Mouse (Mus musculus) midbrain, embryonic 10.5 days (tissue): Measurements from ENCODE around the gene Plod1. TPM values are rescaled to one million over a fixed set of nuclear protein-coding genes. Genes with fewer than 3 reads are reported as not detected.
A peak's percentile ranks its signal among the peaks of the same experiment; 100 is the strongest.

Experiments
- DNase-seq: peaks from one replicate; pipeline ENCODE4 v3.0.0-alpha.2; 2017; ENCODE audit warnings: low spot score
- H3K27ac ChIP-seq: fragments of 300-500 bp; sonication (generic); replicated peaks from 2 replicates; pipeline ENCODE4 v1.5.1; 2016; ENCODE audit warnings: mild to moderate bottlenecking
- H3K27me3 ChIP-seq: fragments of 300-500 bp; sonication (generic); 2 replicates; pipeline ENCODE4 v1.6.1; 2016; ENCODE audit warnings: low read depth, mild to moderate bottlenecking; ENCODE audit not compliant: poor library complexity, severe bottlenecking
- H3K36me3 ChIP-seq: fragments of 300-500 bp; sonication (generic); 2 replicates; pipeline ENCODE4 v1.6.1; 2016; ENCODE audit warnings: mild to moderate bottlenecking, moderate library complexity
- H3K4me1 ChIP-seq: fragments of 300-500 bp; sonication (generic); 2 replicates; pipeline ENCODE4 v1.6.1; 2016
- H3K4me3 ChIP-seq: fragments of 300-500 bp; sonication (generic); 2 replicates; pipeline ENCODE4 v1.5.1; 2016; ENCODE audit warnings: mild to moderate bottlenecking, moderate library complexity
- H3K9me3 ChIP-seq: fragments of 300-500 bp; sonication (generic); replicated peaks from 2 replicates; pipeline ENCODE4 v1.6.1; 2016; ENCODE audit warnings: mild to moderate bottlenecking
- WGBS: fragments of 180-500 bp; shearing (Covaris S2); methylation state at CpG from one replicate; pipeline ENCODE4 v1.1.7; 2016; 5-methylcytosine and 5-hydroxymethylcytosine counted together
- polyA plus RNA-seq: library from polyadenylated mRNA; unstranded; fragments of >200 nt; fragmentation: Nextera tagmentation; extraction: Ambion mirVana; gene quantifications from 2 replicates; pipeline ENCODE4 v1.2.1, GENCODE M21; 2016

The Plod1 gene
- polyA plus RNA-seq, 1 experiment from 2014 or later, result 26.9 TPM

DNA sequence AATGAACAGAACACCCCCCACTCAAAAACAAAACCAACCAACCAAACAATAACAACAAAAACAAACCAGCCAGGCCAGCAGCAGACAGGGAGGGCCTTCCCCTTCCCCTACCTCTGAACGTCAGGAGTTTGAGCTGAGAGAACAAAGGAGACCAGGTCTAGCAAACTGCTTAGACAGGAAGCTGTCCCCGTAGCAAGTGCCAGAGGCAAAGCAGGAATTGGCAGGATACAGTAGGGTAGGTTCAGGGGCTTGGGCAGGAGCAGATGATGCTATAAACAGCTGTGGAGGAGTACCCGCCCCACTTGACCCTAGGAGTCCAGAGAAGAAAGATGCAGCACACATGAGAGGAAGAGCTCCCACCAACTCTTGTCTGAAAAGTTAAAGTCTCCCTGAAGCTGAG is 2.4 kb downstream of the Plod1 start:
- Histone ChIP-seq H3K36me3 (peaks cover 8% of the 10 kb centered on the region; the same call in 1 of the 2 replicates), H3K27me3 (peaks cover 11% of the 10 kb centered on the region; the same call in 1 of the 2 replicates), H3K4me3 (no peak overlapping the region), H3K9me3 (no peaks in the 10 kb centered on the region), H3K27ac (no peak overlapping the region), H3K4me1 (peaks cover 16% of the 10 kb centered on the region)
- DNase-seq, result no peak
- WGBS, result 55% methylated on average over 3 of the region's 3 CpGs

DNA sequence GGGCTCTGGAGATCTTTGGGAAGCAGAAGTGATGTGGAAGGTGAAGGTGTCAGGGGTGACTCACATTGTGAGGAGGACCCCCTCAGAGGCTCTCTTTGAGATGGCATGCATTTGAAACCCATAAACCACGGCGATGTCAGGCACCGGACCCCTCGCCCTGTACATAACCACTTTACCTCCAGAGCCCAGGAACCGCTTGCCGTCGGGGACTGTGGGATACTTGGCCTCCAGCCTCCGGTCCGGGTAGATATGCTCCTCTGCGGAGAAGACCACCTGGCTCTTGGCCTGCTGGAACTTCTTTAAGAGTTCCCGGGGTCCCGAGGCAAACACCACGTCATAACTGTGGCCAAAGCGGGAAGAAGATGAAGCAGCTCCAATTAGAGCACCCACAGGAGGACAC is 5.6 kb downstream of the Plod1 start:
- H3K4me1 ChIP-seq, result peaks cover 14% of the 10 kb centered on the region
- peaks cover 8% of the 10 kb centered on the region; the same call in 1 of the 2 replicates for H3K36me3 ChIP-seq
- no peaks in the 10 kb centered on the region for H3K9me3 ChIP-seq
- 94% methylated on average over 14 of the region's 14 CpGs for WGBS
- DNase-seq, result no peak
- no peak overlapping the region for H3K27ac ChIP-seq
- H3K4me3 ChIP-seq, result no peak overlapping the region
- no peaks in the 10 kb centered on the region for H3K27me3 ChIP-seq

DNA sequence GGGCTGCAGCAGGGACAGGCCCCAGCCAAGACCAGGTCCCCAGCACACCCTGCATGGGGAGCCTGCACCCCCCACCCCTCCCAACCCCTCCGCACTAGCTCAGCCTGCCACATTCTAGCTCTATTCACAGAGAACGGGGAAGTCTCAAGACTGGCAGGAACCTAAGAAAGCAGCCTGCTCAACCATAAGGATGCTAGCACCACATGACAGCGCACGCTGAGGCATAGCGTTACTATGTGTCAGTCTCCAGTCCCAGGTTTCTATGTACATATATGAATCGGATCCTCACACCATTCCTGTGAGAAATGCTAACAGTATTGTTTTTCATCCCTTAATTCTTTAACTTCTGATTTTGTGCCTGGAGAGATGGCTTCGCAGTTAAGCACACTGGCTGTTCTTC is 8.0 kb downstream of the Plod1 start:
- WGBS, result 63% methylated on average over 7 of the region's 7 CpGs
- no peaks in the 10 kb centered on the region for H3K9me3 ChIP-seq
- H3K4me3 ChIP-seq, result peak overlapping the region; percentile 21
- no peak for DNase-seq
- peaks cover 19% of the 10 kb centered on the region for H3K36me3 ChIP-seq
- H3K27me3 ChIP-seq, result no peaks in the 10 kb centered on the region
- H3K27ac ChIP-seq, result peak overlapping the region; percentile 65
- peaks cover 12% of the 10 kb centered on the region for H3K4me1 ChIP-seq

DNA sequence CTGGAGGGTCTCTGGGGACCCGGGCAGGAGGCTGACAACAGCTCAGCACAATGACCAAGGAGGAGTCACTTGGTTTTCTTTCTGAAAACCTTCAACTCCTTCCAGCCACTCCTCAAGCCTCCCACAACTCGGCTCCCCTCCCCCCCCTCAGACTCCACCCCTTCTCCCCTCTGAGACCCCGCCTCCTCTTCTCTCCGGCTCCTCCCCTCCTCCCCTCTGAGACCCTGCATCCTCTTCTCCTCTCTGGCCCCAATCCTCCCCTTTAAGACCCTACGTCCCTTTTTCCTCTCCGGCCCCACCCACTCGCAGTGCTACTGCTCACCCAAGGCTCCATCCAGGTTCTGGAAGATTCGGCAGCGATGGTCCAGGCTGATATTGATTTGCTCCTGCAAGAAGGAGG is 8.4 kb downstream of the Plod1 start:
- H3K27ac ChIP-seq, result peak overlapping the region; percentile 65
- WGBS, result 14% methylated on average over 9 of the region's 9 CpGs
- DNase-seq, result peak; percentile 43
- peaks cover 12% of the 10 kb centered on the region for H3K4me1 ChIP-seq
- peaks cover 23% of the 10 kb centered on the region for H3K36me3 ChIP-seq
- H3K9me3 ChIP-seq, result no peaks in the 10 kb centered on the region
- H3K4me3 ChIP-seq, result peak overlapping the region; percentile 21
- H3K27me3 ChIP-seq, result no peaks in the 10 kb centered on the region

DNA sequence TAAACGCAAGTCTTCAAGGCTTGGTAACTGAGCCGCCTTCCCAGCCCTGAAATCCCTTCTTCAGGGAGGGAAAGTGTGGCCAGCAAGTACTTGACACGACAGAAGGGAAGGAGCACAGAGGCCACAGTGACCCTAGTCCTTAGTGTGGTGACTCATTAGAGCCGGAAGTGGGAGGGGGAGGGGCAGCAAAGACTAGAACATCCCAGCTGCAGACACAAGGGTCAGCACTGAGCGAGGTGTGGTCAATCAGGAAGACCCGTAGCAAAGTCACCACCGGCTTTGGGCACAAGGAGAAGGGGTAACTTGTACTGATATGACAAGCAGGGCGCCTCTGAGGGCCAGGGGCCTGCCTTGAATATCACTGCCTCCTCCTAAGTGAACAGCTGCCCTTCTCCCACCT is 8.9 kb downstream of the Plod1 start:
- H3K27me3 ChIP-seq, result no peaks in the 10 kb centered on the region
- no peaks in the 10 kb centered on the region for H3K9me3 ChIP-seq
- H3K27ac ChIP-seq, result peak overlapping the region; percentile 65; the same call in 1 of the 2 replicates
- peaks cover 27% of the 10 kb centered on the region for H3K36me3 ChIP-seq
- H3K4me3 ChIP-seq, result no peak overlapping the region
- WGBS, result 46% methylated on average over 8 of the region's 8 CpGs
- no peak for DNase-seq
- peaks cover 12% of the 10 kb centered on the region for H3K4me1 ChIP-seq

DNA sequence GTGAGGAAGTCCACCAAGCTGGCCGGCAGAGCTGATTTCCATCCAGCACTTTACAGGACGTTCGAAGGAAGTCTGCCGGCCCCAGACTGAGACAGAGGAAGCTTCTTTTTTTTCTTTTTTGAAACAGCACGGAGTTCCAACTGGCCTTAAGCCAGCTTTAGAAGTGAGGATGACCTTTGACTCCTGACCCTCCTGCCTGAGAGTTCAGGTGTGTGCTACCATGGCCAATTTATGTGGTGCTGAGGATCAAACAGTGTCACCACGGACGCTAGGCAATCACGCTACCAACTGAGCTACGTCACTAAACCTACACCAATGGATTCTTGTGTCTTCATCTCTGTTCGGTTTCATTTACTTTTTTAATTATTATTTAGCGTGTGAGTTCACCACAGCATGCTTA is 14.2 kb downstream of the Plod1 start:
- Histone ChIP-seq H3K27me3 (no peaks in the 10 kb centered on the region), H3K9me3 (no peaks in the 10 kb centered on the region), H3K4me1 (peaks cover 11% of the 10 kb centered on the region), H3K36me3 (peaks cover 24% of the 10 kb centered on the region), H3K4me3 (no peak overlapping the region), H3K27ac (no peak overlapping the region)
- 84% methylated on average over 11 of the region's 11 CpGs for WGBS
- DNase-seq, result no peak

DNA sequence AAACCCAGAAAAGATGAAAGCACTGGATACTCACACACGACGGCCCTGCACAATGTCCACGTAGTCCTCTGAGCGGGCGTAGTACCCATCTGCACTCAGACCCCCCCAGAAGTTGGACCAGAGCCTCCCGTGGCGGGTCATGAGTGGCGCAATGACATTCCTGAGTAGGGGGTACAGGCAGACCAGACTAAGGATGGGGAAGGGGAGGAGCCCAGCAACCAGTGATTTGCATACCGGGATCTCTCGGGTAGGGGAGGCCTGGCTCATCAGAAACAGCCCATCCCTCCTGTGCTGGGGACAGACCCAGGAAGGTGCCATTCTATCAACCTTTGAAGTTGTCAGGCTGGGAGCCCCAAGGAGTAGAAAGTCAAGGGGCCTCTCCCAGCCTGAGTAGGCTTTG is 15.6 kb downstream of the Plod1 start:
- Histone ChIP-seq H3K9me3 (no peaks in the 10 kb centered on the region), H3K36me3 (peaks cover 26% of the 10 kb centered on the region), H3K27me3 (no peaks in the 10 kb centered on the region), H3K4me3 (peak overlapping the region; percentile 24; the same call in 1 of the 2 replicates), H3K4me1 (peaks cover 11% of the 10 kb centered on the region), H3K27ac (0 out of 2 replicates have a peak overlapping the region, but pooled peaks have one; percentile 23)
- no peak for DNase-seq
- 28% methylated on average over 10 of the region's 10 CpGs for WGBS

DNA sequence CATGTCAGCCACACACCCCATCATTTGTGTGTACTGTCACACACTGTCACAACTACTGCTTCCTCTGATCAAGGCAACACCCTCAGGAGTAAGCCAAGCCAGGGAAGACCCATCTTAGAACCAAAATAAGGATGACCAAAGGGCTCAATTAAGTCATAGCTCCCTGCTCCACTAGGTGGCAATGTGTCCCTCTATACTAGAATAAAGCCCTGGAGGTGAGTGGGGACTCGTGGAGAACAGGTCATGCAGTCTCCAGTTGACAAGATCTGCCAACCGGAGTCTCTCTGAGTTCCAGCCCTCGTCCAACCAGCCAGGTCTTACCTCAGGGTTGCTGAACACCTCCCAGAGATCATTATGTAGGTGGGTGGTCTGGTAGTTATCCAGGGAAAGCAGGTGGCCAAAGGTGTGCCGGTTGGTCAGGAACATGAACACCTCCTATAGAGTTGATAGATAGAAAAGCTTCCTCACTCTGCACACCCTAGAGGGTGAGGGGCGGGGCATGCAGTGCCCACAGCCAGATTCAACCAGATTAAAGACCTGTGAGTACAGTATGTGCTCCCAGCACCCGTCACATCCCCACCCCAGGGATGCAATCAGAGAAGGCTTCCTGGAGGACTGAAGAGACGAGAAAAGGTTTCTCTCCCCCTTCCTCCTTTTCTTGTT is 18.0 kb downstream of the Plod1 start:
- Histone ChIP-seq H3K36me3 (peaks cover 25% of the 10 kb centered on the region), H3K9me3 (no peaks in the 10 kb centered on the region), H3K4me3 (no peak overlapping the region), H3K4me1 (peaks cover 11% of the 10 kb centered on the region), H3K27me3 (no peaks in the 10 kb centered on the region), H3K27ac (no peak overlapping the region)
- WGBS, result 61% methylated on average over 7 of the region's 7 CpGs
- no peak for DNase-seq

DNA sequence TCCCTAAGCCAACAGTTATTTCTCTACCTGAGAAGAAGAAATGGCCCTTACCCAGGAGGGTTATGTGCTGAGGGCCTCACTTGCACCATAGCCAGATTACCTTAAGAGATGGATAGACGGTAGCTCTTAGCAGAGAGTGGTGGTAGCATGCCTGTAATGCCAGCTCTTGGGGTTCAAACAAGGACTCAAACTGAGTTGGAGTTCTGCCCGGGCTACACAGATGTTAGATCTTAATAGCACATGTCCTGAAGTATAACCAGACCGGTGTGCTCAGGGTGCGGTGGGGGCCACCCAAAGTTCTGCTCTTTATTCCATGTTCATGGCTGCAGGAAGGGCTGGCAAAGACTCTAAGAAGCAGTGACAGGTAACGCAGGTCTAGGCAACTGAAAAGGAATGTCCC is 27.1 kb downstream of the Plod1 start:
- Histone ChIP-seq H3K4me3 (no peak overlapping the region), H3K36me3 (peaks cover 11% of the 10 kb centered on the region), H3K27ac (no peak overlapping the region), H3K27me3 (no peaks in the 10 kb centered on the region), H3K9me3 (no peaks in the 10 kb centered on the region), H3K4me1 (peaks cover 5% of the 10 kb centered on the region)
- no peak for DNase-seq
- WGBS, result 88% methylated on average over 5 of the region's 5 CpGs

DNA sequence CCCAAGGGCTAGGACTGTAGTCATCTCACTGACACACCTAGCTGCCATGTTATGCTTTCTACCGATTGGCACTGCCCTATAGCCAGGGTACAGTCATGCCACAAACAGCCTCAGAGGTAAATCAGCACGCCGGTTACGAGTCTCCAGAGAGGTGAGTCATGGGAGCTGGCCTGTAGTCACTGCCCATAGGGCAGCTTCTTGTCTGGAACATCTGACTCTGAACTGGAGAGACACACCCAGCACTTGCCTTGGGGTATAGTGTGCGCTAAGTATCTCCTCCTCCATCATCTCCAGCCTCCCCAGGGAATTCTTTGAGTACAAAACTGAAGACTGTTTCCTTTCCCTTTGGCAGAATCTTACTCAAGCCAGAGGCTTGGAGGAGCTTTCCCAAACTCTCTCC is 30.3 kb downstream of the Plod1 start:
- H3K27ac ChIP-seq, result no peak overlapping the region
- no peaks in the 10 kb centered on the region for H3K9me3 ChIP-seq
- no peak overlapping the region for H3K4me3 ChIP-seq
- H3K4me1 ChIP-seq, result peaks cover 14% of the 10 kb centered on the region
- WGBS, result 83% methylated on average over 5 of the region's 5 CpGs
- no peak for DNase-seq
- no peaks in the 10 kb centered on the region for H3K27me3 ChIP-seq
- H3K36me3 ChIP-seq, result peaks cover 18% of the 10 kb centered on the region

DNA sequence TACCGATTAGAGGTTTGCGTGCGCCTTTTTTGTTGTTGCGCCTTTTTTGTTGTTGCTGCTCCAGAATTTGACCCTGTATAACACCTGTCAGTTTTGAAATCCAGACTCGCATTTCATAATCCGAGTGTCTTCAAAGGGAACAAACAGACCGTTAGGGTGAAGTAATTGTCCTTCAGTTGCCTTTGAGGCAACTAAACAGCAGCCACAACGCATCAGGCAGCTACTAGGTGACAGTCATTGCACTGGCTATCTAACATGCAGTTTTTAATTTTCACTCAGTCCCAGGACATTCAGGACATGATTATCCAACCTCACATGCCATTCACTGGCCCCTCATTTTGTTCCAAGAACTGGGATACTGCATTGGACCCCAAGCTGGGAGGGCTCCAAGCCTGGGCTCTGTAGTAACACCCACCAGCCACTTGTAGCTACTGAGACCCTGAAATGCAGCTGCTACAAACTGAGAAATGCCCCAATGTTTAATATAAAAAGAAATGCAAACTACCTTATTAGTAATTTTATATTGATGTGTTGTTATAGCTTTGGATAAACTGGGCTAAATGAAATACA is 31.4 kb downstream of the Plod1 start:
- DNase-seq, result no peak
- peaks cover 14% of the 10 kb centered on the region for H3K4me1 ChIP-seq
- H3K36me3 ChIP-seq, result peaks cover 28% of the 10 kb centered on the region
- no peaks in the 10 kb centered on the region for H3K27me3 ChIP-seq
- H3K4me3 ChIP-seq, result peak overlapping the region; percentile 93
- peak overlapping the region; percentile 99 for H3K27ac ChIP-seq
- no peaks in the 10 kb centered on the region for H3K9me3 ChIP-seq
- 2% methylated on average over 8 of the region's 8 CpGs for WGBS

DNA sequence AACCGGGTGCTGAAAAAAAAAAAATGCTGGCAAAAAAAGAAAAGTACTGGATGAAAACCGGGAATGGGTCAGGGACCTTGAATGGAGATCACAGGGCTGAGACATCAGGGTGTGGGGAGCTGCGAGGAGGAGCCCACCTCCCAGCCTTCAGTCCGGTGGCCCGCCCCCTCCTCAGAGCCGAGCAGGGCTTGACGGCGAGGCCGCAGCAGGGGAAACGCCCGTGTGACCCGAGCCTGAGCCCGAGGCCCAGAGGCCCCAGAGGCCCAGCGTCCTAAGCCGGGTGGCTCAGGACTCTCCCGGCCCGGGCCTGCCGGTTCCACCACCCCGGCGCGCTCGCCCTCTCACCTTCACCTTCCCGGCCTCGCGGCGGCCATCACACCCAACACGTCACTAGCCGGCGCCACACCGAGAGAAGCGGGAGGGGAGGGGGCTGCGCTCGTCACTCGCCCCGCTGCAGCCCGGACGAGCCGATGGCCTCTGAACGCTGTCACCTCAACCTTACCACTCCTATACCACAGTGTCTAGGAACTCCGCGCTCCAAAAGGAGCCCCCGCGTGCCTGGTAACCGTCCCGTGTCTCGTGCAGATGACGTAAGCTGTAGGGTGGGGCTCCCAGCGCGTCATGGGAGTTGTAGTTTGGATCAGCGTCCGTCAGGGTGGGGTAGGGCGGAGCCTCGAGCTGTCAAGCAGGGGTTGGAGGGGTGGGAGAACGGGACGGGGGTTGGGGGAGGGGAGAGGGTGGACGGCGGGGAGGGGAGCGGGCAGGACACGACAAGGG is 32.1 kb downstream of the Plod1 start, which contains the start of gene Mfn2:
Gene Mfn2 (minus strand): TSS at position 392 of the 777 bp plus-strand sequence.
- Histone ChIP-seq H3K4me1 (peaks cover 14% of the 10 kb centered on the region), H3K9me3 (no peaks in the 10 kb centered on the region), H3K27ac (peak within 1 kb of the TSS; percentile 99), H3K36me3 (peaks cover 35% of the 10 kb centered on the region), H3K4me3 (peak within 1 kb of the TSS; percentile 93), H3K27me3 (no peaks in the 10 kb centered on the region)
- DNase-seq, result peak; percentile 92
- under 1% methylated on average over 59 of the region's 59 CpGs for WGBS

DNA sequence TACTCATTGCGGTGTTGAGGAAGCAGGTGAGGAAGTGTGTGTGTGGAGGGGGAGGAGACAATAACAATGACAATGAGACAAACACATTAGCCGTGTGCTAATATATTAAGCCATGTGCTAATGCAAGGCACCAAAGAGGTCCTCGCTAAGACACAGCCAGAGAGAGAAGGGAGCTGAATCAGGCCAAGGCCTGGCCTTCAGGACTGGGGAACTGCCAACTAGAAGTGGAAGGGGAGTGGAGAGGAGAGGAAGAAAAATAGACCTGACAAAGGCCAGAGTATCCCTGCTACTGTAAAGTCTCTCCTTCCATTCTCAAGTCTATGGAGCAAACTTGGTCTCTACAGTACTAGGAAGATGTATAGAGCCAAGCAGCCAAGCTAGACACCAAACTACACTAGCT is 33.0 kb downstream of the Plod1 start:
- Histone ChIP-seq H3K4me3 (peak overlapping the region; percentile 93), H3K4me1 (peaks cover 14% of the 10 kb centered on the region), H3K27me3 (no peaks in the 10 kb centered on the region), H3K27ac (peak overlapping the region; percentile 99; the same call in 1 of the 2 replicates), H3K9me3 (no peaks in the 10 kb centered on the region), H3K36me3 (peaks cover 44% of the 10 kb centered on the region)
- no peak for DNase-seq
- 84% methylated on average over 3 of the region's 3 CpGs for WGBS
